Mouse (Mus musculus) naive thymus-derived CD4-positive, alpha-beta T cell, adult 2 months (primary cell): ENCODE measurements around the gene Sesn3.
"Not testable (repeated sequence)": the region's sequence is repeated elsewhere in the genome, so short reads cannot be mapped to it uniquely, and the experiment has no call there.

Source experiments
- DNase-seq: peaks from one replicate; pipeline ENCODE4 v3.0.0-alpha.2; 2011; ENCODE audit warnings: low read depth

The Sesn3 gene

DNA sequence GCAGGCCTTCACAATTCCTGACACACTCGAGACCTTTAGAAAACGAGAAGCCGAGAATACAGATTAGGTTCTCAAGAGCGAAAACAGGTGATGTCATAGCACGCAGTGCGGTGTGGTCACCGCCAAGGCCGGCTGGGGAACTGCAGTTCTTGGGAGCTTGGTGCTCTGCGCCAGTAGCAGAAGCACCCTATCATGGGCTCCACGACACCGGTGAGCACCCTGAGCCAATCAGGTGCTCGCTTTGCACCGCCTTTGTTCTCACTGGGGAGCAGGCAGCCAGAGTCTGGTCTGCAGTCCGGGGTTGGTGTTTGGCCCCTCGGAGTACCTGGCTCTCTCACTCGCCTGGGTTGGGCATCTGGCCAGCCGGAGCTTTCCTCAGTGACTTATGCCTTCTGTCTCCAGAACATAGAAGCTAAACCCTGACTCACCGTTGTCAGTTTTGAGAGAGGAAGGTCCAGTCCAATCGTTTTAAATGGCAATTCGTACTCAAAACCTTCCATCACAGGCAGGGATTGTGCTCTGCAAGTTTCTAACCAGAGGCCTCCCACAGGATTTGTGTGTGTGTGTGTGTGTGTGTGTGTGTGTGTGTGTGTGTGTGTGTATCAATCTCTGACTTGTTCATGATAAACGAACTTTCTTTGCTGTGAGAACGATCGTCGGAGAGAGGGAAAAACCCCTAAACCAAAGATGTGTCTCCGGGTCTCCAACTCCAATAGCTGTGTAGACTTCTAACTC, at the start of gene Sesn3:
Gene Sesn3 (plus strand): TSS at position 82 of the 735 bp plus-strand sequence.
- peak; percentile 95 for DNase-seq

DNA sequence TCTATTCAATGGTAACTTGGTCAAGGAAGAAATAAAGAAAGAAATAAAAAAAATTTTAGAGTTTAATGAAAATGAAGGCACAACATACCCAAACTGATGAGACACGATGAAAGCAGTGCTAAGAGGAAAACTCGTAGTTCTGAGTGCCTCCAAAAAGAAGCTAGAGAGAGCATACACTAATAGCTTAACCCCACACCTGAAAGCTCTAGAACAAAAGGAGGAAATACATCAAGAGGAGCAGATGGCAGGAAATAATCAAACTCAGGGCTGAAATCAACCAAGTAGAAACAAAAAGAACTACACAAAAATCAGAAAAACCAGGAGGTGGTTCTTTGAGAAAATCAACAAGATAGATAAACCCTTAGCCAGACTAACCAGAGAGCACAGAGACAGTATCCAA, 47.8 kb upstream of the Sesn3 start:
- DNase-seq = peak; percentile 34

DNA sequence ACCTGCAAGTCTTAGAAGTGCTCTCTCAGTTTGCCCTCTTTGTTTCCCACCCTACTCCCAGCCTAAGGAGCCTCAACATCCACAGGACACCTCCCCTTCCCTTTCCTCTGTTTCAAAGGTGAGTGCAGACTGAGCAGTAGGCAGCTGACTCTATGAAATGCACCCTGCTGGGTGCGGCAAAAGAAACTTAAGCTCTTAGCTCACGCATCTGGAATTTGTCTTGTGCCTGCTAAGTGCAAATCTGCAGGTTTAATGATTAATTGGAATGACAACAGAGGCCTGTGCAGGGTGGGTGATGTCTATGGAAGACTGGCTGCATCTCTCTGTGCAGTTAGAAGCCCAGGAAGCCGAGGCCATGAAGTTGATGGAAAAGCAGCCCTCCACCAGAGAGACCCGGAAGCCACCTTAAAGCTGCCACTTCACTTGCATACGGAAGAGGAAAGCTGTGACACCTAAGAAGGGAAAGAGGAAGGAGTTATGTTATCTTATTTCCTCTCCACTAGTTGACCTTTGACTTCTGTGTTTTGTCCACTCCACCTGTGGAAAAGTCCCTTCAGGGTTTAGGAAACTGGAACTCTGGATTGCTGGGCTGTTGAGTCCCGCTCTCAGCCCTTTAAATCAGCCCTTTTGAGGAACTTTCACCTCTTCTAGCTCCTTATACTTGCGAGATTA, 41.0 kb upstream of the Sesn3 start:
- DNase-seq = peak; percentile 38

DNA sequence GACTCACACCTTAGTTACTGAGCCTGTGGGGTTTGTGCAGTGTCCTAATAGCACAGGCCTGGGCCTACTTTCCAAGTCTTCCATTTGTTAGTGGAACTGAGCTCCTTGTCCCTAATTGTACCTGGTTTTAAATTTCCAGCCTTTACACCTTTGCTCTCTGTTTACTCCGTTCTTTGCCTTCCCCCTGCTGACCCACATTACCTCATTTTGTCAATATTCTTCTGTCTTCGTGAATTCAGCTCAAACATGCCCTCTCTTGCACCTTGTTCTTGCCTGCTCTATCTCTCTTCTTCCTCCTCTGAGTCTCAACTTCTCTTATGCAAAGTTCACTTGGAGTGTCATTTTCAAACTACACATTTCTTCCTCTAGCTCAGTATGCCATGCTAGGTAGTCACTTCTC, 39.6 kb upstream of the Sesn3 start:
- DNase-seq = no peak

DNA sequence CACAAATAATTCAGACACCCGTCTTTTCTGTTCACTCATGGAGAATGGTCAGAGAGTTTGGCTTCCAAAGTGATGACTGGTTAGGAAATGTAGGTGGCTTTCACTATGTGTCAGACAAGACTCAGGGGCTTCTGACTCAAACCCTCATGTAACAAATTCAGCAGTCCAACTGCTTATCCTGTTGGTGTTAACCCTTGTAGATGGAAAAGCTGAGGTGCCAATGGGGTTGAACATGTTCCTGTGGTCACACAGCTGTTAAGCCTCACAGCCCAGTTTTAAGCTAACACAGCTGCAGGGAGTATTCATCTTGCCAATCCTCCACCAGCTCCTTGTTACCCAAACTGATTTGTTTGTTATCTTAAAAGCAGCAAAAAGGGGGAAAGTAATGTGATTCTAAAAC, 33.9 kb upstream of the Sesn3 start:
- DNase-seq = not testable (repeated sequence)

DNA sequence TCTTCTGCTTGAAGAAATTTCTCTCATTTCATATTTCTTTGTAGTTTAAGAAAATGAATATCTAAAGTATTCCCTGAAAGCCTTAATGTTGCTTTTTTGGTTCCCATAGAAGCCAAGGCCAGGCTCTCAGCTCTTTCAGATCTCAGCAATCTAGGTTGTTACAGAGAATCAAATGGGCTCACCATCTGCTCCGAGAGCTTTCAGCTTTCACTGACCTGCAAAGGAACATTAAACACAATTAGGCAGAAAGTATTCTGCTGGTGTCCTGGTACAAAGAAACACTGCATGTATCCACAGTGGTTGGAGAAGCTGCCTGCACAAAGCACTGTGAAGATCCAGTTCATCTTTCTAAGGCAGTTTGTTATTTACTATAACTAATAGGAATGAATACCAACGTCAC, 32.6 kb upstream of the Sesn3 start:
- no peak for DNase-seq

DNA sequence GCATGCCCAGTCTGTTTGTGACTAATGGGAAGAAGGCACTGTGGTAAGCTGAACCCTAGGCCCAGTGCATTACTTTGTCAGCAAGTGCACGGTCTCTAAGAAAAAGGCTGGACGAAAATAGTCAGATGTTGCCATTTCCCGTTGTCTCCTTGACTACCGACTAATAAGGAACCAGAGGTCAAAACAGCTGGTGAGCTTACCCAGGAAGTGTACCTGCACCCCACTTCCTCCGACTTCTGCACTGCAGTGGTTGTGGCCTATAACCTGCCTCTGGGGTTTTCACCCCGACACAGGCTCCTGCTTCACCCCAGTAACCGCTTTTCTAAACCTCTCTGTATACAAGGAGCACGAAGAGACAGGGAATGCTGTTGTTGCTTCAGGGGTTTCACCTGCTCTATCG, 30.3 kb upstream of the Sesn3 start:
- DNase-seq = peak; percentile 68

DNA sequence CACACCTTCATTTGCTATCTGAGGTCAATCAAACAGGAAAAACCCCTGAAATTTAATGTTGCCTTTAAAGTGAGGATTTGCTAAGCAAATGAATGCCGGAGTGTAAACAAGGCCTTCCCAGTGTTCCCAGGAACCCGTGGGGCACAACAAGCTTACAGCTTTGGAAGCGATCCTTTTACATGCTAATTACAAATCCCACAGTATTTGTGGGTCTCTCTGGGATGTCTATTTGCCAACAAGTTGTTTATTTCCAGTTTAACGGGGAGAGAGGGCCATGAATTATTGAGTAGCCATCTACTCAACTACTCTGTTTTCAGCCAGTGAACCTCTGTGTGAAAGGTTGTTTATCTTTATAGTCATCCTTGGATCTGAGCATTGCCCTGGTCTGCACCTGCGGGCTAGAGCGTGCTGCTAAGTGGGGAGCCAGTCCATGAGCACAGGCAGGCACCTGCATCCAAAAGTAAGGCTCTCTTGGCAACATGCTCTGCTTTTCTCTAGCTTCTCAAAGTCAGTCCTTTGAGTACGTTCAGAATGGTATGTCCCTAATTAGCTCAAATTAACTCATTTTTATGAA, 29.8 kb upstream of the Sesn3 start:
- DNase-seq = peak; percentile 39

DNA sequence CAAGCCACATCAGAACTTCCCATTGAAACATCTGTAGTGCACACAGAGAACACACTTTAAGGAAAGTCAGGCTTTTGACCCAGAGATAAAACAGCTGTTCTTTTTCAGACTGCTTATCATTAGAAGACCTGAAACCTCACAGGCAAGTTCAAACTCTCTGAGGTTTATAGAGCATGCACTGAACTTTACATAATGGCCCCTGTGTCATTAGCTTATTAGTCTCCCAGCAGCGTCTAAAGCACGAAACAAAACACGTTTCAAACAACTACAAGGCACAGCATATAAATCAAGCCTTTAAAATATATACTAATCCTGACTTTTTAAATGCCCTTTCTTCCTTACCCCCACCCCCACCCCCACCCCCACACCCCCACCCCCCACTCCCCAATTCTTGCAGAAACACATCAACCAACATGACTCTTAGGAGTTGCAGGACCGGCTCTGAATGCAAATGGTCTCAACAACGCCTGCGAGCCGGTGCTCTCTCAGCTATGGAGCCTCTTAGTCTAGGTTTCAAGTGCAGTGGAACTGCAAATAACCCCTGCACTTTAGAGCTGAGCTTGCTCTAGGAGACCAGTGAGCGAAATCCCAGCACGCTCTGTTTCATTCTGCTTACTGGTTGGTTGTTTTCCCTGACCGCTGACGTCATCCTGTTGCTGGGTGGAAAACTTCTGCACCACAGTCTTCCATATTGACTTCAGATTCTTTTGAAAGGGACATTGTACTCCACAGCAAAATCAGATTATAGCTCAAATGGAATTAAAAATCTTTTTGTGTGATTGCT, 28.7 kb upstream of the Sesn3 start:
- DNase-seq = no peak

DNA sequence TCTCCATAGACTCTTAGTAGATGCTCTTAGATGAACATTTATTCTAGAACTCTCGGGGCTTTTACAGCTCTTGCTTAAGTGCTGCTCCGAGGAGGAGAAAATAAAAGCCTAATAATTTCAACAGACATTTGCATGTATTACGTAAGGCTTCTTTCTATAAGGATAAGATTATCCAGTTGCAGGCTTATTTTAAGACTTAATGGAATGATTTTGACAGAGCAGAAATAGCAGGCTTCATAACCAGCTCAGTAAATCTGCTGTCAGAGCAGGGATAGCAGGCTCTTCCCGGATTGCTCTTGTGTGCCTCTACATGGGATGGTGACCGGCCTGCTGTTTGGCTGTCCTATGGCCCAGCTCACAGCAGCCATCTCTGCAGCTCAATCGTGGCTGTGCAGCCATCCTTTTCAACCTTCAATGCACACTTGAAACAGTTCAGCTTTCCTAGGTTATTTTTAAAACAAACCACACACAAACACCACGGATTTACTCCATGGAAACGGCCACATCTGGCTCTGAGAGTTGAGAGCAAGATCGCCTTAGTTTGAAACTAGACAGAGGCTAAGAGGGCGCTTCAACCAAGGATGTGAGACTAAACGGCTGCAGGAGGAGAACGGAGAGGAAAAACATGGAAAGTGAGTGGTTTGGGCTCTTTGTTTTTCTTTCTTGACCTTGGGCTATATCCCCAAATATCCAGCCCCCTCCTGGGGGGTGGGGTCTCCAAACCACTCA, 27.2 kb upstream of the Sesn3 start:
- DNase-seq = no peak

DNA sequence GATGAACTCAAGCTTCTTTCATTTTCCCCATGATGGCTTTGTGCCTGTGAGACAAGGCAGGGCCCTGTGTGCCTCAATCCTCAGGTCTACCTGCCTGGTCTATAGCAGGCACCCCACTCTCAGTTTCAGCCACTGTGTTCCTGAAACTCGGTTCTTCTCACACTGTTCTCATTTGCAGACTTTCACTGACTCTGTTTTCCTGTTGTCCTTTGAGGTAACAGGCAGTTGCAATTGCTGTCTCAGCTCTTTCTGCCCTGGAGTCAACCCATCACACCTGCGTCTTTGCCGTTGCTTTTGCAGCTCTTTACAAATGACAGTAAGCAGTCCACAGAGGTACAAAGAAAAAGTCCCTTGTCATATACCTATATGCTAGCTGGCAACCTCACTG, 26.7 kb upstream of the Sesn3 start:
- DNase-seq = peak; percentile 32

DNA sequence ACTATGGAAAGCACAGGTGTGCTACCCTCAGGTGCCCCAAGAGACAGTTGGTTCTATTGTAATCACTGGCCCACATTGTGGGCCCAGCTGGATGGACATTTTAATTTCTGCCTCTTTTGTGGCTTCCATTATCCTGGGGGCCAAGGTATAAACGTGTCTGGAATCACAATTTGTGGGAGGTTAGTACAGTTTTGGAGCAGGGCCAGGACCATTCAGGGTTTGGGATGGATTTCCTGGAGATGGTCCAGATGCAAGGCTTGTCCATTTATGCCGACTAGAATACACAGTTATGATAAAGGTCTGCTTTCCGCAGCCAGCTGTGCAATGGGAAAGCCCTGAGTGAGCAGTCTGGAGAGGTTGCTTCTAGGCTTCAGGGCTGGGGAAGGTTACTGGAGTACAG, 13.7 kb upstream of the Sesn3 start:
- no peak for DNase-seq

DNA sequence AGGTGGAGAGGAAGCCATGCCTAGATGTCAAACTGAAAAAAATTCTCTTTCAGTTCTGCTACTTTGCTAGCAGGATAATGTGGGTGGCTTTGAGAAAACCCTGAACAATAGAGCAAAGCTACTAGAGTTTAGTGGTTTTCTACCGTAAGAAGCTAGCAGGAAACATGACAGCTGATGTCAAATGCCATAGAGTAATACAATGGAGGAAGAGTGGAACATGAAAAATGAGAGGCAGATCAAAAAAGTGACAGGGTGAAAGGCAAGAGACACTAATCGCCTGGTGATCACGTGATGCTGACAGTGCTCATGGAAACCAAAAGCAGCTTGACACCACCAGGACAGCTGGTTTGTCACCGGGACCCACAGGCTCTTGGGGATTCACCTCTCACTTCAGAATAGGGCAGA, 12.3 kb upstream of the Sesn3 start:
- peak; percentile 79 for DNase-seq

DNA sequence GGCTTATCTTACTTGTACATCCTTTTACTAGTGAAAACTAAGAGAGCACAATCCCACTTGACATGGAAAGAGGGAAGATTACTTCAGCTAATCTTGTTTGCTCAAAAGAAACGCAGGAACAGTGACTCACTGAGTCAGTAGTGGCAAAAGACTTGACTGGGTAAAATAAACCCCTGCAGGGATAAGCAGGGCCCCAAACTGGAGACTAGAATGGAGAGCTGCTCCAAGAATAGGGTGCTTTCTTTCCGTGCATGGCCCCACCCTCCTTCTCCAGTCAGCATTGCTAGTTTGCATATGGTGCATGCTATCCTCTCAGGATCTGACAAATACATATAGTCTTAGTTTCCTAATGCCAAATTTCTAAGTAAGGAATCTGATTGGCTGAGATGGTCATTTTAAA, 8.4 kb upstream of the Sesn3 start:
- DNase-seq = no peak

DNA sequence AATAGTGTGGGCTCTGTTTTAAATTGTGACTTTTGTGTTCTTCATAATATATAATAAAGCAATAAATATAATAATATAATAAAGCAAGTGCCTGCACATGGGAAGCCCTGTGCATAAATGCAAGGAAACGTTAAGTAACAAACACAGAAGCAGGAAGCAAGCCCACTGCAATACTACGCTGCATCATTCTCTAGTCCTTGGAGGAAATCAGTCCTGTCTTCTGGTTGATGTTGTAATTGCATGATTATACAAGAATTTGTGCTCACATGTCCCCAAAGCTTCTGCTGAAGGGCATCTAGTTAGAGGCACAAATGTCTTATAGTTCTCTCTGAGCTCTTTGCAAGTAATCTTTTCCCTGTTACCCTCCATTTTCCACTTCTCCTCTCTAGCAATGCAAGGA, 6.3 kb upstream of the Sesn3 start:
- DNase-seq = no peak

DNA sequence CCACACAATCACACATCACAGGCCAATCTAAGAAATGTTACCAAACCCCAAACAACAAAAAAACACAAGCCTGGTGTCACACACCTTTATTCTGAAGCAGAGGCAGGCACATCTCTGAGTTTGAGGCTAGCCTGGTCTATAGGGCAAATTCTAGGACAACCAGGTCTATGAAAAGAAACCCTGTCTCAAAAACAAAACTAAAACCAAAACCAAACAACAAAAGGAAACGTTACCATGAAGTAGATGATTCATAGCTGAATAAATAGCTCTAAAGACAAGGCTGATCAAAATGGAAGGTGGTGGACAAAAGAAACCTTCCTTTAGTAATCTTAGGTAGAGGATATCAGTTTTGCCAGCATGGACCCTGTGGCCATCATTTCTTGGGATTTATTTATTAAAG, 1.9 kb upstream of the Sesn3 start:
- DNase-seq = peak; percentile 62

DNA sequence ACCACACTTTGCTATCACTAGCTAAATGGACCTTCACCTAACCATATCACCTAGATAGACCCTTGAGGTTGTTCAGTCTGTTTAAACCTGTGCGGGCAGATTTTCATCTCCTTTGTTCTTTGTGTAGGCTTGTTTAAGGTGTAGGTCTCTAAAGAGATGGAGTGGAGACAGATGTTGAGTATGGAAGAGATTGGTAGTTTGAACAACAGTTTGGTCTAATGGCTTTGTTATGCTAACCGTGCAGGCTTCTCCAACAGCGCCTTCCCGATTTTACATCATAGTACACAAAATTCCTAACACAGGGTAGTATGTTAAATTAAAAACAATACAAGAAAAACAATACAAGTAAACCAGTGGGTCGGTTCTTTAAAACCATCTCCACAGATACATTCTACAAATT, 281 bp upstream of the Sesn3 start:
- DNase-seq = no peak

DNA sequence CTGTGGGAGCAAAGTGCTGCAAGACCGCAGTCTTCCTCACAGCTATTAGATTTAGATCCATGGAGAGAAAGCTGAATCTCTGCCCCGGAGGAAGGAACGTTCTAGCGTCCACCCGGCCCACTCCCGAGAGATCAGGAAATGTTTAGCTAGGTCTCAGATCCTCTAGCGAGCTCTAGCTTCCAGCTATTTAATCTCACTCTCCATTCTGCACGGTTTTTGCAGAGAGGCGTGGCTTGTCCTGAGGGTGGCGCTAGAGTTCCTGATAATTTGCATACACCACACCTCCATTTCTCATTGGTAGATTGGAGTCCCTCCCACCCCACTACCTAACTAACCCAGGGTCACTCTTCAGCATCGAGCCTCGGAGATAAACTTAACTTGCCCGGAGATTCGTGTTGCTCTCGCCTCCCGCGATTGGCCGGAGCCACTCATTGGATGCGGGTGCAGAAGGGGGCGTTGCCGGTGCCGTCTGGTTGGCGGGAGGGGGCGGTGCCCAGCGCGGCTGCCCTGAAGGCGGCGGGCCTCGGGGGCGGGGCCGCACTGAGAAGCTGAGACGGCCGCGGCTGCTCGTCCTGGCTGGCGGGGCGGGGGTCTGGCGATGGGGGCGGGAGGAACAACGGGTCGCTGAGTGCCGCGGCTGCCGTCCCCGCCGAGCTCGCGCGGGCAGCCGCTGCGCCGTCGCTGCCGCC, 1.1 kb downstream of the Sesn3 start:
- DNase-seq = peak; percentile 98

DNA sequence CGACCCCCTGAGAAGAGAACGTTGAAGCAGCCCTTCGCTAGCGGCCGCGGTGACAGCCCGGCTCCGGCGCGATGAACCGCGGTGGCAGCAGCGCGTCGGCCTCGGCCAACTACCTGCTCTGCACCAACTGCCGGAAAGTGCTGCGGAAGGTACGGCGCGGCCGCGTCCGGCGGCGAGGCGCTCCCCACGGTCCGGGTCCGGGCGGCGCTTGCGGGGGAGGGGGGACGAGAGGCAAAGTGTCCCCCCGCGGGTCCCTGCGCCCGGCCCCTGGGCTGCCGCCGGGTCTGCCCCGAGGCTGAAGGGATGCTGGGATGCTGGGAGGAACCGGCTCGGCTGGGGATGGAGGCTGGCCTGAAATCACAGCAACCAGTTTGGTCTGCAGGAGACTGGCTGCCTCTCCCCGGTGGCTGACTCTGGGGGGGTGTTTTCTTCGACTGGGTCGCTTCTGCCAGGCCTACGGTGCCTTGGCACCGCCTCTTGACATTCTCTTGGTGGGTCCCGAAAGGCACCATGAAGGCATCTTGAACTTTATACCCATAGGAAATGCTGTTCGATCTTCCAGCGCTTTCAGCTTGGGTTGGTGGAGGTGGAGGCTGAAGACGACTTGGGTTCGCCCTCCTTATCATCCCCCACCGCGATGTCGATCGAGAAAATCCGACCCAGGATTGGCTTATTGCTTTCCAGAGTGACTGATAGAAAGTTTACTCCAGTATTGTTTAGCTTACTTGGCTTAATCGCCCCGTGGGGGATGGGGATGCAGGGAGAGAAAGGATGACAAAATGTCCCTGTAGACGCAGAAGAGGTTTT, 1.8 kb downstream of the Sesn3 start:
- DNase-seq = no peak

DNA sequence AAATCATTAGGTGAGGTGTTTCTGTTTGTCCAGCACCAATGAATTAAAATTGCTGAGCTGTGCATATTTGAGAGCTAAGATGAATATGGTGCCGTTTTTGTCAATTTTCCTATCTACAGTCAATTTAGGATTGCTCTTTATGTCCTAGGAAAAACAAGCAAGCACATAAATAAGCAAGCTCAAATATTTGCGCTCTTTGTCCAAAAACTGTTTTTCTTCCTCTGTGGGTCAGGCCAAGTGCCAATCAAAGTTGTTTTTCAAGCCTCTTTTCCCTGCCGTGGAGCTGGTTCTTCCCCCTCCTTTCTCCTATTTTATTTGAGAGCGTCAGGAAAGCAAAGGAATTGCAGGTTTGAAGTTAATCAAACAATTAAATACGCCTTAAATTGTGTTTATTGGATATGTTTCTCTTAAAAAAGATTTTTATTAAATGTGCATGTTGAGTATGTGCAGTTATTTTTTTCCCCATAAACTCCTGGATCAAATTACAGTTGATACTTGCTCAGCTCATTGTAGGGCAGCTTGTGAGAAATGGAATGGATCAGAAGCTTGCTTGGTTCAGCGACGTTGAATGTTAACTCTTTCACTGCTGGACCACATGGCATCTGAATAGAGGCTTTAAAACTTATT, 2.6 kb downstream of the Sesn3 start:
- no peak for DNase-seq
